Mouse (Mus musculus): ENCODE results near the gene Atf4.

Gene Atf4

GRCm38 (mm10) chr15:80288036-80288435 lies 33.1 kb downstream of the Atf4 start:
- DNase-seq: no peak

- DNase-seq: peak; percentile 65 to 69
Measured at GRCm38 (mm10) chr15:80289436-80289835, 34.5 kb downstream of the Atf4 start.

DNA sequence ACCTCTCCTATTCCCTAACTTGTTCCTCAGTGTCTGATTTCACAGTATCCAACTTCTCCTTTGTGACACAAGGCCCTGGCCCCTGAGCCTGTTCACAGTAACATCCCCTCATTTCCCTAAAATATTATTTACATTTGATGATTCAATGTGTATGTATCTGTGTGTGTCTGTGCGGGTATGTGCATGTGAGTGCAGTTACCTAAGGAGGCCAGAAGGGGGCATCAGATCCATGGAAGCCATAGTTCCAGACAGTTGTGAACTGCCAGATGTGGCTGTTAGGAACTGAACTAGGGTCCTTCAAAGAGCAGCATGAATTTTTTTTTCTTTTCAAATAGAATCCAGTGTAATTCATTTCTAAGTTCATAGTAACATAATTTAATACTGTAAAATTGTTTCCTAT lies 42.2 kb downstream of the Atf4 start:
- DNase-seq: no peak

DNA sequence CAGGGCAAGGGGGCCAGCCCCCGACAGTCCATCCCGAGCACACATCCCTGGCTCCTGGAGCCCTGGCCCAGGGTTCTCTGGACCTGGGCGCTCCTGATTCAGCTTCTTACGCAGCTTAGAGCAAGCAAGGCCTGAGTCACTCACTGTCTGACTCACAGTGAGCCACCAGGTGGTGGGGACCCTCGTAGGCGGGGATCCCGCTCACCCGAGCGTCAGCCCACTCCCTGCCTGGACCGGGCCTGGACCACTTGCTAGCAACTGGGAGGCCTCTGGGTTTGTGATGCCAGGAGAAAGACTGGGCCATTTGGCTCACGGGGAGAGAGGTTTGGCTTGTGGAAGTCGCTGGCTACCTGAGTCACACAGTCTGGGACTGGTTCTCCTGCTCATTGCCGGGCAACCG lies 48.8 kb downstream of the Atf4 start:
- DNase-seq: no peak

GRCm38 (mm10) chr15:80304188-80304587 lies 49.2 kb downstream of the Atf4 start:
- no peak for DNase-seq

- DNase-seq: no peak
Measured at GRCm38 (mm10) chr15:80306146-80306545, 51.2 kb downstream of the Atf4 start.
